Mouse (Mus musculus) hindbrain, embryonic 14.5 days (tissue): ENCODE data around the gene Etl4. TPM values are rescaled to one million over a fixed set of nuclear protein-coding genes. Genes with fewer than 3 reads are reported as not detected.

ENCODE experiments used
- ATAC-seq: fragments of 200-750 bp; cut with Nextera tagmentation; 2 replicates; pipeline ENCODE4 v1.8.0; 2017; ENCODE audit warnings: moderate number of reproducible peaks, mild to moderate bottlenecking, moderate TSS enrichment, moderate library complexity; ENCODE audit not compliant: low FRiP score
- DNase-seq: peaks from one replicate; pipeline ENCODE4 v3.0.0-alpha.2; 2015; ENCODE audit warnings: low spot score
- H3K27ac ChIP-seq: fragments of 300-500 bp; sonication (generic); 2 replicates; pipeline ENCODE4 v1.5.1; 2014; ENCODE audit warnings: mild to moderate bottlenecking, moderate library complexity
- H3K27me3 ChIP-seq: fragments of 300-500 bp; sonication (generic); 2 replicates; pipeline ENCODE4 v1.6.1; 2014; ENCODE audit warnings: mild to moderate bottlenecking, low read length, mixed read lengths; ENCODE audit not compliant: control insufficient read depth, insufficient read depth
- H3K36me3 ChIP-seq: fragments of 300-500 bp; sonication (generic); replicated peaks from 2 replicates; pipeline ENCODE4 v1.6.1; 2014; ENCODE audit not compliant: control insufficient read depth, insufficient read depth
- H3K4me1 ChIP-seq: fragments of 300-500 bp; sonication (generic); replicated peaks from 2 replicates; pipeline ENCODE4 v1.6.1; 2014; ENCODE audit warnings: antibody characterized with exemption, low read length, mixed read lengths; ENCODE audit not compliant: control insufficient read depth, insufficient read depth
- H3K4me2 ChIP-seq: fragments of 300-500 bp; sonication (generic); replicated peaks from 2 replicates; pipeline ENCODE4 v1.6.1; 2014; ENCODE audit warnings: mild to moderate bottlenecking, moderate library complexity
- H3K4me3 ChIP-seq: fragments of 300-500 bp; sonication (generic); replicated peaks from 2 replicates; pipeline ENCODE4 v1.5.1; 2014; ENCODE audit warnings: mild to moderate bottlenecking, low read length
- H3K9ac ChIP-seq: fragments of 300-500 bp; sonication (generic); 2 replicates; pipeline ENCODE4 v1.6.1; 2014
- H3K9me3 ChIP-seq: fragments of 300-500 bp; sonication (generic); 2 replicates; pipeline ENCODE4 v1.6.1; 2016; ENCODE audit warnings: low read length; ENCODE audit not compliant: control insufficient read depth
- WGBS: fragments of 180-500 bp; shearing (Covaris S2); extraction: QIAGEN DNeasy Blood & Tissue Kit; methylation state at CpG from one replicate; pipeline ENCODE4 v1.1.7; 2014; 5-methylcytosine and 5-hydroxymethylcytosine counted together
- polyA plus RNA-seq: library from polyadenylated mRNA; unstranded; fragments of >200 nt; fragmentation: Nextera tagmentation; extraction: Ambion mirVana; gene quantifications from 2 replicates; pipeline ENCODE4 v1.2.1, GENCODE M21; 2014

The Etl4 gene
- polyA plus RNA-seq, 1 experiment from 2014 or later: 5.9 TPM

DNA sequence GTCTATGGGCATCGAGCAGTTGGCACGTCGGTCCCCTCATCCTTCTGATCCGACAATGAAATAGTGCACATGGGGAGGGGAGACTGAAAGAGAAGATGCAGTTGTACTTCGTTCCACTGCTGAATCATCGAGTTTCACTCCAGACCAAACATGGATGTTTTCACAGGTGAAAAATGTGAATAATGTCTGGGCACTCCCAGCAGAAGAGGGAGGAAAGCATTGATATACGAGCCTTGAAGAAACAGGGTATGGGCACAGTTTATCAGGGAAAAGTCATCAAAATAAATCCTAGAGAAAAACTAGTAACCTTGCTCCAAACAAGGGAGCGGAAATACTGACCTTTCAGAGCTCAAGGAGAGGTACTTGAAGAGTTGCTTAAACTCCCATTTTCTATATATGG lies 744.5 kb downstream of the Etl4 start:
- DNase-seq: no peak
- H3K27ac ChIP-seq: no peak overlapping the region
- H3K9ac ChIP-seq: no peak overlapping the region
- H3K4me1 ChIP-seq: no peaks in the 10 kb centered on the region
- WGBS: 89% methylated on average over 8 of the region's 8 CpGs
- H3K9me3 ChIP-seq: no peaks in the 10 kb centered on the region
- H3K36me3 ChIP-seq: no peaks in the 10 kb centered on the region
- no peak overlapping the region for H3K4me3 ChIP-seq
- H3K27me3 ChIP-seq: no peaks in the 10 kb centered on the region
- no peak for ATAC-seq
- no peak overlapping the region for H3K4me2 ChIP-seq

DNA sequence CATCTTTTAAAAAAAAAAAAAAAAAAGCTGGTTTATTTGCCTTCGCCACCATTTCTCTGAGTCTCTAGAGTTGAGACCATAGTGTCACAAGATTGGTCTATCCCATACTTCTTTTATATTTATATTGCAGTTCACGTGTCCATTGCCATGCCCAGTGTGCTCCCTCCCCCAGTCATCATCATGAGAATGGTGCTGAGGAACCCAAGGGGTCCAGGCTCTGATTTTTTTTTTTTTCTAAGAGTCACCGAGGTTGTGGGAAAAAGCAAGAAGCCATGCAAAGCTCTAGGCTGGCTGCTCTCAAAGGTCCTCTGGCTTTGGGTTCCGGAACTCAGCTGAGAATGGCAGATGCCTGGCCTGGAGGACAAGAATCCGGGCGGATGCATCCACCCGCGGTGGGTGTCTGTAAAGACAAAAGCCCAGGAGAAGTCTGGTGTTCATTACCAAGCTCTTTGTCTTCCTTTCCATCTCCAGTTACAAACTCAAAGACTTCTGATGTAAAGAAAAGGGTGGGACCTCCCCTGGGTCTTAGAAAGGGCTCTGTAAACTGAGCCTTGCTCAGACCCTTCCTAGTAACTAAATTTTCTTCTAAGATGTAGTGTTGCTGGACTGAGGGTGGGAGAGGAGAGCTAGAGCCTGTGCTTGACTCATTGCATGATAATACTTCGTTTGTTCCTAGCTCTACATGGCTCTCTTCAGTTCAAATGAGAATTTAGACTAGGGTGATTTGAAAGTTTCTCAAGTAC lies 745.2 kb downstream of the Etl4 start:
- Histone ChIP-seq H3K4me1 (no peaks in the 10 kb centered on the region), H3K4me3 (no peak overlapping the region), H3K27me3 (no peaks in the 10 kb centered on the region), H3K9me3 (no peaks in the 10 kb centered on the region), H3K27ac (no peak overlapping the region), H3K36me3 (no peaks in the 10 kb centered on the region), H3K4me2 (no peak overlapping the region), H3K9ac (no peak overlapping the region)
- DNase-seq (no peak), ATAC-seq (no peak)
- WGBS: 21% methylated on average over 9 of the region's 9 CpGs

DNA sequence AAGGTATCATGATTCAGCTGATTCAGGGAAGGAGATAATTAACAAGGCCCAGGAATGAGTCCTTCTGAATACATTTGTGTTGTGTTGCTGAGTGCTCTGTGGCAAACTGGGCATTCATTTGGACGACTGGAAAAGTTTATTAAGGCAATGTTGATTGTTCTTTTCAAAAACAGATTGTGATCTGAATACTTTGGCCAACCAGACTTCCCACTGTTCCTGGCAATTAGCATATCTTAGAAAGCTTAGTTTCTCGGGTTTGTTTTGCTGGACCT lies 745.7 kb downstream of the Etl4 start:
- H3K9me3 ChIP-seq: no peaks in the 10 kb centered on the region
- no peak overlapping the region for H3K27ac ChIP-seq
- 10% methylated on average over 2 of the region's 2 CpGs for WGBS
- ATAC-seq (no peak), DNase-seq (no peak)
- no peaks in the 10 kb centered on the region for H3K27me3 ChIP-seq
- H3K4me3 ChIP-seq: no peak overlapping the region
- H3K36me3 ChIP-seq: no peaks in the 10 kb centered on the region
- no peak overlapping the region for H3K9ac ChIP-seq
- no peak overlapping the region for H3K4me2 ChIP-seq
- no peaks in the 10 kb centered on the region for H3K4me1 ChIP-seq

DNA sequence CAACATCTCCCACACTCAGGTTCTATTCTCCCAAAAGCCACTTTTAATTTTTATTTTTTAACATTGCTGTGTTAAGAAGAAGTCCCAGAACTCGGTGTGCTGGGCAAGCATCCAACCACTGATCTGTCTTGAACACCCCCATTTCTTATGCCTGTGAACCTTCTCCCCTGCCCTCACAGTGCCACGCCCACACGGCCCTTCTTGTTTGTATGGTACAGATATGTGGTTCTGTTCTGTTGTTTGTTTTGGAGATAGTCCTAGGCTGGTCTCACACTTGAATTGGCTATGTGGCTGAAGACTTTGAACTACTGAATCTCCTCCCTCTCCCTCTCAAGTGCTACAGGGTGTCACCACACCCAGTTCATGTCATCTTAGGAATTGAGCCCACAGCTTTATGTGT lies 748.3 kb downstream of the Etl4 start:
- no peaks in the 10 kb centered on the region for H3K4me1 ChIP-seq
- no peak overlapping the region for H3K4me2 ChIP-seq
- H3K27ac ChIP-seq: no peak overlapping the region
- no peak for DNase-seq
- WGBS: 84% methylated on average over 3 of the region's 3 CpGs
- no peak for ATAC-seq
- H3K9ac ChIP-seq: no peak overlapping the region
- H3K9me3 ChIP-seq: no peaks in the 10 kb centered on the region
- no peak overlapping the region for H3K4me3 ChIP-seq
- H3K36me3 ChIP-seq: no peaks in the 10 kb centered on the region
- H3K27me3 ChIP-seq: no peaks in the 10 kb centered on the region

DNA sequence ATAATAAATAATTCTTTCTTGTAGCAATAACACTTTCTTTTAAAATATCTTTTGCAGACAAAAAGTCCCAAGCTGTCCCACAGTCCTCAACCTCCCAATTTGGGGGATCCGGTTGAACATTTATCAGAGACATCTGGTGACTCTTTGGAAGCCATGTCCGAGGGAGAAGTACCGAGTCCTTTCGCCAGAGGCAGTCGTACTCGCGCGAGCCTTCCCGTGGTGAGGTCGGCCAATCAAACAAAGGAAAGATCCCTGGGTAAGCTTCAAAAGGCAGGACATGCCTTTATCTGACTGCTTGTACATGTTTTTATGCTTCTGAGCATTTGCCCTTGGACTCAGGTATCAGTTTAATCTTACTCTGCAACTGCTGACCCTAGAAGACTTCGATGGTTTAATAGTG lies 752.3 kb downstream of the Etl4 start:
- no peak overlapping the region for H3K27ac ChIP-seq
- no peak overlapping the region for H3K9ac ChIP-seq
- no peaks in the 10 kb centered on the region for H3K4me1 ChIP-seq
- H3K27me3 ChIP-seq: no peaks in the 10 kb centered on the region
- DNase-seq (no peak), ATAC-seq (no peak)
- no peak overlapping the region for H3K4me2 ChIP-seq
- no peak overlapping the region for H3K4me3 ChIP-seq
- 94% methylated on average over 11 of the region's 11 CpGs for WGBS
- H3K9me3 ChIP-seq: no peaks in the 10 kb centered on the region
- H3K36me3 ChIP-seq: no peaks in the 10 kb centered on the region

DNA sequence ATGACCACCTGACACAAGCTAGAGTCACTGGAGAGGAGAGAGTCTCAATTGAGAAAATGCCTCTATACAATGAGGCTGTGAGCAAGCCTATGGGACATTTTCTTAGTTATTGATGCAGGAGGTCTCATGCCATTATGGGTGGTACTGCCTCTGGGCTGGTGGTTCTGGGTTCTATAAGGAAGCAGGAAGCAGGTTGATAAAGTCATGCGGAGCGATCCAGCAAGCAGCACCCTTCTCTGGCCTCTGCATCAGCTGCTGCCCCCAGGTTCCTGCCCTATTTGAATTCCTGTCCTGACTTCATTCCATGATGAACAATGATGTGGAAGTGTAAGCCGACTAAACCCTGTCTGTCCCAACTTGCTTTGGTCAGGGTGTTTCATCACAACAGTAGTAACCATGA lies 753.1 kb downstream of the Etl4 start:
- H3K9ac ChIP-seq: no peak overlapping the region
- no peak overlapping the region for H3K27ac ChIP-seq
- no peak for DNase-seq
- H3K9me3 ChIP-seq: no peaks in the 10 kb centered on the region
- no peak overlapping the region for H3K4me2 ChIP-seq
- 96% methylated on average over 3 of the region's 3 CpGs for WGBS
- no peak for ATAC-seq
- H3K27me3 ChIP-seq: no peaks in the 10 kb centered on the region
- no peaks in the 10 kb centered on the region for H3K4me1 ChIP-seq
- no peaks in the 10 kb centered on the region for H3K36me3 ChIP-seq
- no peak overlapping the region for H3K4me3 ChIP-seq

DNA sequence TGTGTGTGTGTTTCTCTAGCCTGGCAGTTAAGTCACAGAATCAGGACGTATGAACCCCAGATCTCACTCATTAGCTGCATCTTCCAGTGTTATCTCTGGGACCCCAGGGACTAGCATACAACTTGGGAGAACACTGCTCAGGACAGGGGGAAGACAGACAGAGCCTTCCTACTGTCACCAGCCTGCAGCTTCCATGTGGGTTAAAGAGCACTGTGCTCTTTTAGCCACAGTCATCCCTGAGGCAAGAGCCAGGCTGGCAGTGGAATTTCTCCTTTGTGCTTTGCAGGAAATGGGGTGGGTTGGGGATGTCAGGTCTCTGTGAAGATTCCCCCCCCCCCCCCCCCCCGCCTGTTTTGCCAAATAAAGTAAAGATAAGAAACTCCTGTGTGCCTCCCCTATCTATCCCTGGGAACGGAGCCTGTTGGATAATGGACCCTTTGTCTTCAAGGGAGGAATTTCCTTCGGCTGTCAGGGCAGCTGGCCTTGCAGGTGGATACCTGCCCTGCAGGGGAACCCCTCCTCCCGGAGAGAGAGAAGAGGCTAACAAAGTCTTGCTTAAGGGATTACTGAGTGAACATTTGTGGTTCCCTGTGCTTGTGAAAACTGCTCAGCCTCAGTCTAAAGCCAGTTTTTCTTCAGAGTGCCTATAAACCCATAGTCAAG lies 755.9 kb downstream of the Etl4 start:
- no peak; the same call in 1 of the 2 replicates for ATAC-seq
- no peaks in the 10 kb centered on the region for H3K36me3 ChIP-seq
- 17% methylated on average over 5 of the region's 5 CpGs for WGBS

DNA sequence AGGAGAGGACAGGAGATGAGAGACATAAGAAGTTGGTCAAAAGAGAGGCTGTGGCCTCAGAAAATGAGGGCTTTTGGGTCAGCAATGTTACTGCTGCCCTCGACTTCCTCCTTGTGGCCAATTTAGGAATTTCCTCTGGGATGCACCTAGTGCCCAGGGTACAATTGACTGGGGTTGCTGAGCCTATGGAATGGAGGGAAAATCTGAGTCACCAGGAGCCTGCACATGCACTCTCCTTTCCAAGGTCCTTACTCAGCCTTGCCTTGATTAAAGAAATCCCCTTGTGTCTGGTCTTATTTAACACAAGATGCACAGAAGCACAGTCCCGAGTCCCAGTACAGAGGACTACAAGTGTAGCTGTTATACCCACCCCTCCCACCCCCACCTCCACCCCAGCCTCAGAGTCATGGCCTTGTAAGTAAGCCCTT lies 756.5 kb downstream of the Etl4 start:
- Histone ChIP-seq H3K4me1 (no peaks in the 10 kb centered on the region), H3K9ac (no peak overlapping the region), H3K27me3 (no peaks in the 10 kb centered on the region), H3K9me3 (no peaks in the 10 kb centered on the region), H3K4me2 (no peak overlapping the region), H3K36me3 (no peaks in the 10 kb centered on the region), H3K4me3 (no peak overlapping the region), H3K27ac (no peak overlapping the region)
- WGBS: 44% methylated on average over 2 of the region's 2 CpGs
- peak; percentile 67 for DNase-seq
- ATAC-seq: peak; percentile 63

More for the DNA sequence above, 755.9 kb downstream of the Etl4 start:
- Histone ChIP-seq H3K4me2 (no peak overlapping the region), H3K9me3 (no peaks in the 10 kb centered on the region), H3K9ac (no peak overlapping the region), H3K27me3 (no peaks in the 10 kb centered on the region), H3K4me1 (no peaks in the 10 kb centered on the region), H3K4me3 (no peak overlapping the region), H3K27ac (no peak overlapping the region)
- DNase-seq: no peak

DNA sequence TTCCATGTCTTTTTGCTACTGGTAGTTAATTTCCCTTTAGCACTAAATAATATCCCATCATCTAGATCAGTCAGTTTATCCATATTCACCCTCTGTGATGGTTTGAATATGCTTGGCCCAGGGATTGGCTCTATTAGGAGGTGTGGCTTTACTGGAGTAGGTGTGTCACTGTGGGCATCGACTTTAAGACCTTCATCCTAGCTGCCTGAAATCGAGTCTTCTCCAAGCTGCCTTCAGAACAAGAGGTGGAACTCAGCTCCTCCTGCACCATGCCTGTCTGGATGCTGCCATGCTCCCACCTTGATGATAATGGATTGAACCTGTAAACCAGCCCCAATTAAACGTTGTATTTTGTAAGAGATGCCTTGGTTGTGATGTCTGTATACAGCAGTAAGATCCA lies 758.3 kb downstream of the Etl4 start:
- Histone ChIP-seq H3K9ac (no peak overlapping the region), H3K27ac (no peak overlapping the region), H3K4me3 (no peak overlapping the region), H3K27me3 (no peaks in the 10 kb centered on the region), H3K4me1 (no peaks in the 10 kb centered on the region), H3K9me3 (no peaks in the 10 kb centered on the region), H3K4me2 (no peak overlapping the region), H3K36me3 (no peaks in the 10 kb centered on the region)
- ATAC-seq: no peak
- 88% methylated on average over 3 of the region's 3 CpGs for WGBS
- no peak for DNase-seq
